Mouse (Mus musculus) small intestine, adult 10 weeks (tissue): ENCODE measurements around the gene 4930486L24Rik. TPM values are rescaled to one million over a fixed set of nuclear protein-coding genes. Genes with fewer than 3 reads are reported as not detected.

Experiments
- polyA plus RNA-seq: library from polyadenylated mRNA; stranded (reverse); fragments of 350-450 nt; fragmentation: Illumina TruSeq; extraction: RNeasy Lipid Tissue Mini Kit (QIAGEN cat#74804); gene quantifications from one replicate; pipeline ENCODE4 v1.2.3, GENCODE M21; 2014; ENCODE audit warnings: low replicate concordance

Gene 4930486L24Rik
- not detected for polyA plus RNA-seq

GRCm38 (mm10) chr13:60864281-60864680 is at the start of gene 4930486L24Rik:
Gene 4930486L24Rik, minus strand, starts transcription at chr13:60864475.

DNA sequence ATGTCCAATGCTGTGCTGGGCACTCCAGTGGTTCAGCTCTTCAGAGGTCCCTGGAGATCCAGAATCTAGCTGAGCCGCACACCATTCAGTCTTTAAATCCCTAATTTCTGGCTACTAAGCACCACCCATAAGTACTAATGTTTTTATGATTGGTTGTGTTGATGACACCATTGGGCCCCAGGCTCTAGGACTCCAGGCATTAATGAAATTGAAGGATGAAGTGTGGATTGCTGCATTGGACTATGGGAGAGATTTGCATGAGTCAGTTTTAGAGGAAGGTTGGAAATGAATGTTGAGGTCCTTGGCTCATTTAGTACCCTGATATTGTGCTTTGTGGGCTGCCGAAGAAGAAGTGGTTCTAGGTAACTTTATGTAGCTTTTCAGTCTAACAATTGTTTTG is 40.5 kb upstream of the 4930486L24Rik start, which contains the start of gene Tpbpb:
TSS of gene Tpbpb (minus strand) at position 101 of the 400 bp plus-strand sequence.

GRCm38 (mm10) chr13:60897328-60897727 is 33.1 kb upstream of the 4930486L24Rik start, which contains the start of gene Ctla2b:
Gene Ctla2b, minus strand, starts transcription at chr13:60897447.

GRCm38 (mm10) chr13:60896794-60897193 is 32.5 kb upstream of the 4930486L24Rik start, which contains the start of gene Gm49392:
Gene Gm49392, minus strand, starts transcription at chr13:60896894.

DNA sequence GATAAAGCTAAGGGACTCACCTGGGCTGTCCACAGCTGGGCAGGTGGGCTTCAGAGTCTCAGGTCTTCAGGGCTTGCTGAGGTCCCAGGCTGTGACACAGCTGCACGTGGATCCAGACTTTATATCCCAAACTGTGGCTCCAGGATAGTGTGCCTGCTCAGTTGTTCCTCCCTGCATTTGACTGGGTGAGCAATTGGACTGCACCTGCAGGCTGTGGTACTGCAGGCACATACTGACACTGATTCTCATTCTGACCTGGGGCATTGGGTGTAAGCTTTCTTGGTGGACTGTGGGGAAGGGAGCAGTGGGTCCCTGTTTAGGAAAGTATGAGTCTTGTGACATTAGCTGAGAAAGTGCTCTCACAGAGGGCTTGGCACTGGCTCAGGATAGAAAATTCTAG is 61.5 kb downstream of the 4930486L24Rik start, which contains the start of gene Ctsll3:
TSS of gene Ctsll3 (minus strand) at position 101 of the 400 bp plus-strand sequence.

Other genes with a start within 250 kb of the 4930486L24Rik start
- gene BC051665, start 78.1 kb downstream of the 4930486L24Rik start, polyA plus RNA-seq, result not detected
- not detected for gene Ctsll3, start 61.6 kb downstream of the 4930486L24Rik start, polyA plus RNA-seq
- gene Gm49392, start 32.4 kb upstream of the 4930486L24Rik start, polyA plus RNA-seq, result 0.33 TPM
- gene Ctla2b, start 33.0 kb upstream of the 4930486L24Rik start, polyA plus RNA-seq, result 4.1 TPM
- not detected for gene Tpbpb, start 40.4 kb upstream of the 4930486L24Rik start, polyA plus RNA-seq
- not detected for gene Gm49393, start 71.1 kb upstream of the 4930486L24Rik start, polyA plus RNA-seq
- 7.6 TPM for gene Gm49391, start 72.1 kb upstream of the 4930486L24Rik start, polyA plus RNA-seq
- 9.5 TPM for gene Ctla2a, start 72.2 kb upstream of the 4930486L24Rik start, polyA plus RNA-seq
- gene Tpbpa, start 77.5 kb upstream of the 4930486L24Rik start, polyA plus RNA-seq, result not detected
- not detected for gene Ctsj, start 141.5 kb upstream of the 4930486L24Rik start, polyA plus RNA-seq
- not detected for gene Ctsq, start 176.2 kb upstream of the 4930486L24Rik start, polyA plus RNA-seq